Mouse (Mus musculus) lung, adult 2 months (tissue): ENCODE data around the gene Clybl.

Experiments
- CTCF ChIP-seq: fragments of 200-500 bp; IDR thresholded peaks from 2 replicates; pipeline ENCODE4 v1.5.1; 2011; ENCODE audit warnings: mild to moderate bottlenecking, low read length, control low read depth; ENCODE audit not compliant: insufficient read depth
- POLR2A ChIP-seq: fragments of 200-500 bp; IDR thresholded peaks from 2 replicates; pipeline ENCODE4 v1.6.1; 2011; ENCODE audit warnings: low read depth, mild to moderate bottlenecking, control low read depth, low read length, borderline replicate concordance; ENCODE audit errors: extremely low read depth

DNA sequence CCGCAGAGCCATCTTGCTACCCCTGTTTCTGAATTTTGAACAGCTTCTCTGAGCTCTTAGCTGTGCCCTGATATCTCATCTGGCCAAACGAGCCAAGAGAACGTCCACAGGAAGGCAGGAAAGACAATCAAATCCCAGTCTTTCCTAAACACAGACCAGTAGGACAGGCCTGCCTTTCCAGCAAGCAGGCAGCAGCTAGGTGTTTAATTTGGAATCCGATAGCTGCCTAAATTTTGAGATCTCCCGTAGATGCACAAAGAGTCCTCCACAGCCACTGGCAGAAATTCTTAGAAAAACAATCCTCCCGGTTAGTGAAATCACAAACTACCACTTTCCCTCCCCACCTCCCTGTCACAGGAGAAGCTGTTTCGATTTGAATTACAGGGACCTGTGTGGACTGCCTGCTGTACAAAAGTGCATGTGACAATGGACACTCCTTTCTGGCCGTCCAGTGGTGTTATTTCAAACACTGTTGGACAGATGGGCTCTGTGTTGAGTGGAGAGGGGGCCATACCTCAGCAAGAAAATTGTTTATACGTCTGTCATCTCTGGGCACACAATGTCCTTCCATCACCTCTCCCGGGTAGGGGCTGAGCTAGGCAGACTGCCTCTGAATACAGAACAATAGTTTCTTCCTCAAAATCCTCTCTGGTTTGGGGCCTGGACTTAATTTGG lies 245.2 kb downstream of the Clybl start:
- no peak for TF ChIP-seq CTCF
- TF ChIP-seq POLR2A, result no peak
